Mouse (Mus musculus): ENCODE results near the gene Lgr4.

- TF ChIP-seq SIN3A (IDR thresholded peaks at IDR 0.05; ENCODE audit: low read length) (0 out of 2 replicates have a peak, but pooled peaks have one; percentile 24), USF2 (IDR thresholded peaks at IDR 0.05; ENCODE audit: borderline replicate concordance in 1 of 2, insufficient read depth in 1 of 2, low read depth in 1 of 2, low read length in 2 of 2) (no peak)
Measured at GRCm38 (mm10) chr2:110009449-110009848, 92.0 kb downstream of the Lgr4 start.

Data from MEL (cell line).